In genomic region chr7:35230333-35230732, GRCm38 (mm10) we compare ENCODE assay signal across 14 mouse cellular contexts. TPM values are rescaled to one million over a fixed set of nuclear protein-coding genes. Genes with fewer than 3 reads are reported as not detected.
A peak's percentile ranks its signal among the peaks of the same experiment; 100 is the strongest.
DNase-seq lines count a peak whose midpoint lies in the region; ATAC-seq and TF ChIP-seq lines count a peak whose summit lies in the region.
"Had no signal": no experiment of that assay in that cellular context is flagged by ENCODE, and none has a peak within 500 bp of the region (broad histone marks: within the 10 kb centered on the region; RNA-seq: fewer than 3 reads in every experiment).

No protein-coding gene starts in this region.

- H3K9ac ChIP-seq in forebrain, embryonic 11.5 days (ENCODE audit: low read length): no peak overlapping the region
- no peak overlapping the region for H3K9ac ChIP-seq in forebrain, embryonic 14.5 days (ENCODE audit: low read length)
- H3K9ac ChIP-seq in lung, embryonic 14.5 days: no peak overlapping the region
- H3K9ac ChIP-seq in midbrain, postnatal 0 days (replicated peaks; ENCODE audit: low read length, poor library complexity, severe bottlenecking): no peak overlapping the region
- H3K9ac ChIP-seq: neural tube, embryonic 15.5 days; stomach, embryonic 15.5 days had no signal

- no peaks in the 10 kb centered on the region for H3K36me3 ChIP-seq in forebrain, embryonic 11.5 days (ENCODE audit: control insufficient read depth, insufficient read depth, low read length)
- no peaks in the 10 kb centered on the region for H3K36me3 ChIP-seq in forebrain, embryonic 14.5 days (ENCODE audit: control insufficient read depth, insufficient read depth, low read length)
- no peaks in the 10 kb centered on the region for H3K36me3 ChIP-seq in lung, embryonic 14.5 days (ENCODE audit: insufficient read depth)
- no peaks in the 10 kb centered on the region for H3K36me3 ChIP-seq in midbrain, postnatal 0 days (ENCODE audit: insufficient read depth, low read length)
- H3K36me3 ChIP-seq: neural tube, embryonic 15.5 days; stomach, embryonic 15.5 days had no signal

- TF ChIP-seq CTCF in lung, embryonic 14.5 days (IDR thresholded peaks at IDR 0.05; ENCODE audit: low read depth): peak; percentile 53
- peak; percentile 72 for TF ChIP-seq CTCF in midbrain, postnatal 0 days (IDR thresholded peaks at IDR 0.05)

- no peaks in the 10 kb centered on the region for H3K9me3 ChIP-seq in forebrain, embryonic 11.5 days (ENCODE audit: control insufficient read depth, low read length)
- no peaks in the 10 kb centered on the region for H3K9me3 ChIP-seq in forebrain, embryonic 14.5 days (replicated peaks; ENCODE audit: control insufficient read depth, low read length)
- no peaks in the 10 kb centered on the region for H3K9me3 ChIP-seq in lung, embryonic 14.5 days (ENCODE audit: low read depth, low read length)
- H3K9me3 ChIP-seq in midbrain, postnatal 0 days (ENCODE audit: low read length): no peaks in the 10 kb centered on the region
- H3K9me3 ChIP-seq: neural tube, embryonic 15.5 days; stomach, embryonic 15.5 days had no signal

- peak; percentile 70 for DNase-seq in forebrain, embryonic 11.5 days (ENCODE audit: low spot score)
- no peak for DNase-seq in forebrain, embryonic 14.5 days (ENCODE audit: low spot score)
- peak; percentile 42 for DNase-seq in lung, embryonic 14.5 days
- DNase-seq in lung, postnatal 14 days: no peak
- DNase-seq in R1 (ENCODE audit: low read depth, low spot score): peak; percentile 73
- DNase-seq in midbrain, postnatal 0 days (ENCODE audit: low spot score): no peak
- no peak for DNase-seq in neural tube, embryonic 10.5 days (ENCODE audit: extremely low spot score, low spot score)
- no peak for DNase-seq in right cerebral cortex, adult 18-20 months
- DNase-seq: heart, adult 18-20 months; layer of hippocampus, postnatal 36 days had no signal

- no peaks in the 10 kb centered on the region for H3K27me3 ChIP-seq in forebrain, embryonic 11.5 days (ENCODE audit: control insufficient read depth, insufficient read depth, low read length)
- H3K27me3 ChIP-seq in forebrain, embryonic 14.5 days (replicated peaks; ENCODE audit: control insufficient read depth, insufficient read depth, low read length): no peaks in the 10 kb centered on the region
- H3K27me3 ChIP-seq in lung, embryonic 14.5 days (ENCODE audit: insufficient read depth, low read length): no peaks in the 10 kb centered on the region
- no peaks in the 10 kb centered on the region for H3K27me3 ChIP-seq in midbrain, postnatal 0 days (ENCODE audit: insufficient read depth, low read length)
- H3K27me3 ChIP-seq: neural tube, embryonic 15.5 days; stomach, embryonic 15.5 days had no signal

- ATAC-seq in forebrain, embryonic 11.5 days (replicated peaks; ENCODE audit: low FRiP score): no peak
- no peak for ATAC-seq in forebrain, embryonic 14.5 days
- no peak for ATAC-seq in lung, embryonic 14.5 days (ENCODE audit: insufficient read depth)
- ATAC-seq in midbrain, postnatal 0 days (ENCODE audit: low FRiP score): no peak
- ATAC-seq: intestine, embryonic 16.5 days had no signal

- H3K27ac ChIP-seq in forebrain, embryonic 11.5 days (ENCODE audit: low read depth, low read length): no peak overlapping the region
- no peak overlapping the region for H3K27ac ChIP-seq in forebrain, embryonic 14.5 days (ENCODE audit: low read depth, low read length)
- no peak overlapping the region for H3K27ac ChIP-seq in lung, embryonic 14.5 days (ENCODE audit: low read depth)
- no peak overlapping the region for H3K27ac ChIP-seq in midbrain, postnatal 0 days (ENCODE audit: low read depth, low read length)
- H3K27ac ChIP-seq: macrophage; neural tube, embryonic 15.5 days; stomach, embryonic 15.5 days had no signal

- 72% methylated on average over 3 of the region's 3 CpGs for WGBS in forebrain, embryonic 11.5 days
- 72% methylated on average over 3 of the region's 3 CpGs for WGBS in forebrain, embryonic 14.5 days
- WGBS in lung, embryonic 14.5 days: 64% methylated on average over 3 of the region's 3 CpGs
- WGBS in midbrain, postnatal 0 days: 65% methylated on average over 3 of the region's 3 CpGs

- H3K4me1 ChIP-seq in forebrain, embryonic 11.5 days (replicated peaks; ENCODE audit: control insufficient read depth, insufficient read depth, low read length): no peaks in the 10 kb centered on the region
- no peaks in the 10 kb centered on the region for H3K4me1 ChIP-seq in forebrain, embryonic 14.5 days (ENCODE audit: control insufficient read depth, insufficient read depth, low read length)
- H3K4me1 ChIP-seq in lung, embryonic 14.5 days (ENCODE audit: insufficient read depth): no peaks in the 10 kb centered on the region; the same call in 1 of the 2 replicates
- no peaks in the 10 kb centered on the region for H3K4me1 ChIP-seq in midbrain, postnatal 0 days (ENCODE audit: insufficient read depth, low read length)
- H3K4me1 ChIP-seq: stomach, embryonic 15.5 days had no signal

- no peak overlapping the region for H3K4me3 ChIP-seq in forebrain, embryonic 11.5 days (ENCODE audit: low read depth, low read length)
- no peak overlapping the region for H3K4me3 ChIP-seq in forebrain, embryonic 14.5 days (ENCODE audit: low read depth, low read length)
- H3K4me3 ChIP-seq in lung, embryonic 14.5 days (ENCODE audit: low read depth, low read length): no peak overlapping the region
- H3K4me3 ChIP-seq in midbrain, postnatal 0 days (ENCODE audit: low read depth, low read length): no peak overlapping the region
- H3K4me3 ChIP-seq: neural tube, embryonic 15.5 days; stomach, embryonic 15.5 days had no signal

- no peak overlapping the region for H3K4me2 ChIP-seq in forebrain, embryonic 11.5 days (ENCODE audit: low read depth, low read length, severe bottlenecking)
- H3K4me2 ChIP-seq in forebrain, embryonic 14.5 days (ENCODE audit: low read length): no peak overlapping the region
- no peak overlapping the region for H3K4me2 ChIP-seq in lung, embryonic 14.5 days
- no peak overlapping the region for H3K4me2 ChIP-seq in midbrain, postnatal 0 days (ENCODE audit: low read depth, low read length, poor library complexity, severe bottlenecking)
- H3K4me2 ChIP-seq: neural tube, embryonic 15.5 days; stomach, embryonic 15.5 days had no signal

RNA-seq across cellular contexts. Expression of gene Lrp3, which starts 15.0 kb away (rescaled TPM):
- polyA plus RNA-seq in forebrain, embryonic 11.5 days (2014; fragmentation: Nextera tagmentation; extraction: Ambion mirVana): 18.6 and 19.1 TPM in 2 replicates
- polyA plus RNA-seq in forebrain, embryonic 14.5 days (2014; fragmentation: Nextera tagmentation; extraction: Ambion mirVana): 21.4 and 22.3 TPM in 2 replicates
- 8.2 and 11.2 TPM in 2 replicates for polyA plus RNA-seq in lung, embryonic 14.5 days (2014; fragmentation: Nextera tagmentation; extraction: Ambion mirVana)
- 136 and 159 TPM in 2 replicates for total RNA-seq in midbrain, postnatal 0 days (2014; rRNA removed)
- polyA plus RNA-seq in midbrain, postnatal 0 days (2015; fragmentation: Nextera tagmentation; extraction: Ambion mirVana): 21.7 and 23.7 TPM in 2 replicates
- polyA plus RNA-seq: macrophage had no signal

RNA-seq across cellular contexts. Expression of gene Slc7a10, which starts 44.1 kb away (rescaled TPM):
- polyA plus RNA-seq in forebrain, embryonic 11.5 days (2014; fragmentation: Nextera tagmentation; extraction: Ambion mirVana): 0.67 and 1.0 TPM in 2 replicates
- 2.1 and 4.2 TPM in 2 replicates for polyA plus RNA-seq in forebrain, embryonic 14.5 days (2014; fragmentation: Nextera tagmentation; extraction: Ambion mirVana)
- polyA plus RNA-seq in lung, embryonic 14.5 days (2014; fragmentation: Nextera tagmentation; extraction: Ambion mirVana): 1.4 and 1.8 TPM in 2 replicates
- total RNA-seq in midbrain, postnatal 0 days (2014; rRNA removed): 37.1 and 39.1 TPM in 2 replicates
- 24.1 and 29.4 TPM in 2 replicates for polyA plus RNA-seq in midbrain, postnatal 0 days (2015; fragmentation: Nextera tagmentation; extraction: Ambion mirVana)
- polyA plus RNA-seq: macrophage had no signal

Comparison
In these comparisons a context has a peak if more than half of its experiments do, and no peak if none do; other contexts are left out.
1. DNase-seq: peak in forebrain, embryonic 11.5 days (single experiment), lung, embryonic 14.5 days (single experiment) and R1 (single experiment); none in forebrain, embryonic 14.5 days (single experiment), lung, postnatal 14 days (single experiment), midbrain, postnatal 0 days (single experiment), neural tube, embryonic 10.5 days (single experiment) and right cerebral cortex, adult 18-20 months (single experiment).